Mouse (Mus musculus): Measurements from ENCODE around the gene Nufip2.

DNA sequence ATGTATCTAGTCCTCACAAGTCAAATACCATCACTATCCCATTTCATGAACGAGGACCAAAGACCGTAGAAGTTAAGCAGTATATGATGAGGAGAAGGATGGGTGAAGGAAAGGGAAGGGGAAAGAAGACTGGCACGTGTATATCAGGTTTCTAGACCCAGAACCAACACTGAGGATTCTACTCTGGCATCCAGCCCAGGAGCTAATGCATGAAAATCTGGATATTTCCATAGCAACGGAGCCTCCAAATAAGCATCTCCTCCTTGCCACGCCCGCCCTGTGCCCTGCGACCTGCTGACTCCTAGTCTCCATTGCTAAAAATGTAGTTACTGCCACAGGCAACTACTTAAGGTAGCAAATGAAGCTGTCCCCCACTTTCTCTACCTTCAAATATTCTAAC lies 38.8 kb downstream of the Nufip2 start:
- TF ChIP-seq POLR2A (IDR thresholded peaks at IDR 0.05; ENCODE audit: low read depth, low read length) (no peak), CTCF (IDR thresholded peaks at IDR 0.05; ENCODE audit: extremely low read depth, insufficient read length, insufficient replicate concordance, low read depth, low read length) (no peak)

All from small intestine, adult 2 months (tissue).